Mouse (Mus musculus): ENCODE results near the gene Vmn2r26. TPM values are rescaled to one million over a fixed set of nuclear protein-coding genes. Genes with fewer than 3 reads are reported as not detected.
"Not testable (repeated sequence)": the region's sequence is repeated elsewhere in the genome, so short reads cannot be mapped to it uniquely, and the experiment has no call there.

Gene Vmn2r26
- not detected in 2 replicates for polyA plus RNA-seq (2015; fragmentation: Nextera tagmentation; extraction: Ambion mirVana)

DNA sequence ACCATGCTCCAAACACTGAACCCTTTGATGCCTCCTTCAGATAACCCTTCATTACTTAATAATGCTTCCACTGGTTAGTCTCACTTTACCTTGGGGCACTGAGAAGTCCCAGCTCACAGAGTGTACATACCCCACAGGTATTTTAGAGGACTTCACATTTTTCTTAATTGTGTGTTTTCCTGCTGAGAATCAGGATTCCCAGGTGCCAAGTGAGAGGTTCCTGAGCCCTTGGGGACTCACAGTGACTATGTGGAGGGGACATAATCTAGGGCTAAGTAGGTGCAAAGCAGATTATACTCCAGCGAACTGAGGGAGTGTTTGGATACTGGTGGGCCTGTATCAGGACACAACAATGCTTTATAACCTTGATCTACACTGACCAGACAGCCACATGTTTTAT lies at the start of gene Vmn2r26:
TSS of gene Vmn2r26 (plus strand) at position 301 of the 400 bp plus-strand sequence.
- WGBS, result 58% methylated on average over 1 of the region's 1 CpGs
- not testable (repeated sequence) for H3K4me1 ChIP-seq; H3K9ac ChIP-seq; H3K4me2 ChIP-seq; ATAC-seq (replicated peaks); H3K27me3 ChIP-seq (replicated peaks); H3K4me3 ChIP-seq; H3K9me3 ChIP-seq; H3K27ac ChIP-seq; H3K36me3 ChIP-seq (replicated peaks)

DNA sequence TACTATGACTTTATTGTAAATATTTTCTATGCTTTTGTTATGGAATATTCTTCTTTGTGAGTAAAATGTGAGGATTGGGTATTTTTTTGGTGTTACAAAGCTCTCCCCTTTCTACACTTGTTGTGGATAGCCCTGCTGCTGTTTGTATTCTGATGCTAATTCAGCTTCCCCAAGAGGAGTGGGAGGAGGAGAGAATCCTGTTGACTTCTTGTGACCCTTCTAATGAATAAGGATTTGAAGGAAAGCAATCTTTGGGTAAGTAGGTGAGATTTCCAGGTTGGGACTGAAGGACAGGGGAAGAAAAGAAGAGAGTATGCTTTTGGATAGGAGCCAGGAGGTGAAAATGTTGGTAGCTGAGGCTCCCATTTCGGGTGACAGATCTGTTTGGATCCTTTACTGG lies 3.5 kb upstream of the Vmn2r26 start:
- H3K4me2 ChIP-seq, result no peak overlapping the region
- H3K36me3 ChIP-seq (replicated peaks), result no peaks in the 10 kb centered on the region
- no peaks in the 10 kb centered on the region for H3K9me3 ChIP-seq
- no peak for ATAC-seq (replicated peaks)
- H3K27ac ChIP-seq, result no peak overlapping the region
- no peak overlapping the region for H3K9ac ChIP-seq
- H3K4me1 ChIP-seq, result no peaks in the 10 kb centered on the region
- WGBS, result 43% methylated on average over 1 of the region's 1 CpGs
- no peak overlapping the region for H3K4me3 ChIP-seq
- no peaks in the 10 kb centered on the region for H3K27me3 ChIP-seq (replicated peaks)

DNA sequence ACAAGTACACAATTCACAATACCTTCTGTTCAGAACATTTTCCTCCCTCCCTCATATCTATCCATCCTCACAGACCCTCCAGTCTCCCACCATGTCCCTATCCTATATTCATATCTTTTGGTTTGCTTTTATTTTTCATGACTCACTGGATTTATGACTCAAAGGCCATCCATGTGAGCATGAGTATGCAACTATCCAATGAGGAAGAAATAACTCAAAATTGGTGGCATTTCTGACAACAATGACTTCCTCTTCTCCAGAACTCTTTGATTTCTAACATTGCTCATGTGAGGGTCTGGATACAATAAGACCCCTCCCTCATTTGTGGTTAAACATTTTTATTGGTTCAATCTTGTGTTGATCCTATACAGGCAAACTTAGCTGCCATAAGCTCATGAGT lies 24.0 kb downstream of the Vmn2r26 start:
- Histone ChIP-seq H3K4me1 (no peaks in the 10 kb centered on the region), H3K9ac (no peak overlapping the region), H3K4me3 (no peak overlapping the region), H3K4me2 (no peak overlapping the region), H3K36me3 (replicated peaks) (no peaks in the 10 kb centered on the region), H3K9me3 (no peaks in the 10 kb centered on the region), H3K27me3 (replicated peaks) (no peaks in the 10 kb centered on the region), H3K27ac (no peak overlapping the region)
- ATAC-seq (replicated peaks), result no peak

DNA sequence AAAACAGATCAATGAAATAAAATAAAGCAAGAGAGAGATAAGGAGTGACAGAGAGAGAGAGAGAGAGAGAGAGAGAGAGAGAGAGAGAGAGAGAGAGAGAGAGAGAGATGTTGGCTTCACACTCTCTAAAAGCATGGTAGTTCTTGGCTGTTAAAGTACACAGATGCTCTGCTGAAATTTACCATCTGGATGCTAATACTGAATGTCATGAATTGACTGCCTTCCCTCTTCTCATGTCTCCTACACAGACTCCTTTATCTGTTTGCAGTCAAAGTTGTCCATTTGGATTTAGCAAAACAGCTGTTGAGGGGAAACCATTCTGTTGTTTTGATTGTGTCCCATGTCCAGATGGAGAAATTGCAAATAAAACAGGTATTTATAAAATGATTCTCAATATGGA lies 29.2 kb downstream of the Vmn2r26 start:
- H3K4me1 ChIP-seq; H3K9ac ChIP-seq; H3K27me3 ChIP-seq (replicated peaks); H3K4me3 ChIP-seq; ATAC-seq (replicated peaks); H3K36me3 ChIP-seq (replicated peaks); H3K4me2 ChIP-seq; H3K9me3 ChIP-seq; H3K27ac ChIP-seq: not testable (repeated sequence)

DNA sequence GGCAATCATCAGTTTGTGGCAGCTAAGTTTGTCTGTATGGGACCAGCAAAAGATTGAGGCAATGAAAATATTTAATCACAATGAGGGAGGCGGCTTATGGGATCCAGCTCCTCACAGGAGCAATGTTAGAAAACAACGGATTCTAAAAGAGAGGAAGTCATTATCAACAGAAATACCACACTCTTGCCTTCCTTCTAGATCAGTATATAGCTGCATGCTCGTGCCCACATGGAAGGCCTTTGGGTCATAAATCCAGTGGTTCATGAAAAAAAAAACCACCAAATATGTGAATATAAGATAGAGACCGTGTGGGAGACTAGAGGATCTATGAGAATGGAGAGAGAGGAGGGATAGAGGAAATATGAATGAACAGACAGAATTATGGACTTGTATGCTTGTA lies 78.0 kb downstream of the Vmn2r26 start:
- WGBS, result 83% methylated on average over 4 of the region's 4 CpGs
- ATAC-seq (replicated peaks), result no peak
- H3K27ac ChIP-seq, result no peak overlapping the region

More for the DNA sequence above, 78.0 kb downstream of the Vmn2r26 start:
- Histone ChIP-seq H3K4me2 (no peak overlapping the region), H3K27me3 (replicated peaks) (no peaks in the 10 kb centered on the region), H3K4me1 (no peaks in the 10 kb centered on the region), H3K36me3 (replicated peaks) (no peaks in the 10 kb centered on the region), H3K9ac (no peak overlapping the region), H3K4me3 (no peak overlapping the region), H3K9me3 (no peaks in the 10 kb centered on the region)

Other genes starting within 250 kb of the Vmn2r26 start
- gene Vmn2r24, start 245.7 kb upstream of the Vmn2r26 start, polyA plus RNA-seq (2015; fragmentation: Nextera tagmentation; extraction: Ambion mirVana), result not detected in 2 replicates
- not detected in 2 replicates for gene Vmn2r25, start 171.1 kb upstream of the Vmn2r26 start, polyA plus RNA-seq (2015; fragmentation: Nextera tagmentation; extraction: Ambion mirVana)
- gene Vmn2r27, start 207.3 kb downstream of the Vmn2r26 start, polyA plus RNA-seq (2015; fragmentation: Nextera tagmentation; extraction: Ambion mirVana), result not detected in 2 replicates

Data from midbrain, embryonic 15.5 days (tissue).